Mouse (Mus musculus): ENCODE data around the gene Scmh1.
"Not testable (repeated sequence)": the region's sequence is repeated elsewhere in the genome, so short reads cannot be mapped to it uniquely, and the experiment has no call there.

The Scmh1 gene

GRCm38 (mm10) chr4:120405144-120405805 is at the start of gene Scmh1:
TSS of gene Scmh1 (plus strand) at chr4:120405281.
- DNase-seq (ENCODE audit: low spot score in 2 of 2), result peak; percentile 30 to 35

- DNase-seq (ENCODE audit: low spot score in 2 of 2), result no peak
Observed at GRCm38 (mm10) chr4:120360011-120360521, 45.0 kb upstream of the Scmh1 start.

GRCm38 (mm10) chr4:120364729-120365128 is 40.4 kb upstream of the Scmh1 start:
- DNase-seq (ENCODE audit: low spot score in 2 of 2), result no peak

- no peak for DNase-seq (ENCODE audit: low spot score in 2 of 2)
Observed at GRCm38 (mm10) chr4:120365456-120365855, 39.6 kb upstream of the Scmh1 start.

- no peak for DNase-seq (ENCODE audit: low spot score in 2 of 2)
Observed at GRCm38 (mm10) chr4:120368031-120368430, 37.0 kb upstream of the Scmh1 start.

GRCm38 (mm10) chr4:120368663-120369062 is 36.4 kb upstream of the Scmh1 start:
- DNase-seq (ENCODE audit: low spot score in 2 of 2), result peak in 1 of 2 experiments; percentile 38

GRCm38 (mm10) chr4:120369156-120369555 is 35.9 kb upstream of the Scmh1 start:
- no peak for DNase-seq (ENCODE audit: low spot score in 2 of 2)

- no peak for DNase-seq (ENCODE audit: low spot score in 2 of 2)
Observed at GRCm38 (mm10) chr4:120369861-120370366, 35.2 kb upstream of the Scmh1 start.

- no peak for DNase-seq (ENCODE audit: low spot score in 2 of 2)
Observed at GRCm38 (mm10) chr4:120372838-120373237, 32.2 kb upstream of the Scmh1 start.

- no peak for DNase-seq (ENCODE audit: low spot score in 2 of 2)
Observed at GRCm38 (mm10) chr4:120373813-120374212, 31.3 kb upstream of the Scmh1 start.

- DNase-seq (ENCODE audit: low spot score in 2 of 2), result peak in 1 of 2 experiments; percentile 20
Observed at GRCm38 (mm10) chr4:120380811-120381391, 24.2 kb upstream of the Scmh1 start.

- no peak for DNase-seq (ENCODE audit: low spot score in 2 of 2)
Observed at GRCm38 (mm10) chr4:120385496-120385895, 19.6 kb upstream of the Scmh1 start.

GRCm38 (mm10) chr4:120387496-120387895 is 17.6 kb upstream of the Scmh1 start:
- no peak for DNase-seq (ENCODE audit: low spot score in 2 of 2)

GRCm38 (mm10) chr4:120387968-120388367 is 17.1 kb upstream of the Scmh1 start:
- no peak for DNase-seq (ENCODE audit: low spot score in 2 of 2)

- DNase-seq (ENCODE audit: low spot score in 2 of 2), result no peak
Observed at GRCm38 (mm10) chr4:120388998-120389542, 16.0 kb upstream of the Scmh1 start.

- no peak for DNase-seq (ENCODE audit: low spot score in 2 of 2)
Observed at GRCm38 (mm10) chr4:120389546-120389945, 15.5 kb upstream of the Scmh1 start.

GRCm38 (mm10) chr4:120391591-120391990 is 13.5 kb upstream of the Scmh1 start:
- no peak for DNase-seq (ENCODE audit: low spot score in 2 of 2)

GRCm38 (mm10) chr4:120392341-120392740 is 12.7 kb upstream of the Scmh1 start:
- no peak for DNase-seq (ENCODE audit: low spot score in 2 of 2)

GRCm38 (mm10) chr4:120392748-120393147 is 12.3 kb upstream of the Scmh1 start:
- no peak for DNase-seq (ENCODE audit: low spot score in 2 of 2)

GRCm38 (mm10) chr4:120400251-120400650 is 4.8 kb upstream of the Scmh1 start:
- no peak for DNase-seq (ENCODE audit: low spot score in 2 of 2)

- DNase-seq (ENCODE audit: low spot score in 2 of 2), result not testable (repeated sequence)
Observed at GRCm38 (mm10) chr4:120402105-120402504, 3.0 kb upstream of the Scmh1 start.

- no peak for DNase-seq (ENCODE audit: low spot score in 2 of 2)
Observed at GRCm38 (mm10) chr4:120404247-120404646, 834 bp upstream of the Scmh1 start.

- peak in 1 of 2 experiments; percentile 9 for DNase-seq (ENCODE audit: low spot score in 2 of 2)
Observed at GRCm38 (mm10) chr4:120404778-120405143, 320 bp upstream of the Scmh1 start.

Measured in spleen, postnatal 14 days (tissue).